Comparison of ENCODE assay signal across 31 mouse cellular contexts in the genomic region with DNA sequence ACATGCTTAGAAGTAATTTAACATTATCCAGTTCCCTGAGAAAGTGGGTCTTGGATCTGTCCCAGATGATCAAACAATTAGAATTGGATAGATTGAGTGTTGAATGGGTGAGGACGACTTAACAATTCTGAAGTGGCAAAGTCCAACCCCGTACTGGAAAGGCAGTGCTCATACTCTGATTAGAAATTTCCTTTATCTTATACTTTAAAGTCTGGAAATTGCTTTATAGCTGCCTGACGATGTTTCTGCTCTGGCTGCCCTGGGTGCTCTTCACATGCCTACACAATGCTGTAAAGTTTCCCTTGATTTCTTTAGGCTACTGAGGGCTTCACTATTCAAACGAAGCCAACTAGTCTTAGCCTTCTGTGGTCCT.
"Had no signal": no experiment of that assay in that cellular context is flagged by ENCODE, and none has a peak within 500 bp of the region (broad histone marks: within the 10 kb centered on the region; RNA-seq: fewer than 3 reads in every experiment).

No protein-coding gene starts in this region.

- DNase-seq: heart, adult 2 months; heart, postnatal 10 days; heart, postnatal 14 days; heart, postnatal 36 days; heart, postnatal 4 days; kidney, adult 18-20 months; kidney, adult 9 months; kidney, postnatal 10 days; kidney, postnatal 14 days; kidney, postnatal 25 days; kidney, postnatal 36 days; kidney, postnatal 4 days; layer of hippocampus, adult 9-11 months; layer of hippocampus, postnatal 36 days had no signal

- H3K36me3 ChIP-seq: heart, embryonic 10.5 days; heart, embryonic 12.5 days; heart, embryonic 13.5 days; heart, embryonic 15.5 days; hindbrain, embryonic 10.5 days; hindbrain, embryonic 12.5 days; hindbrain, embryonic 13.5 days; hindbrain, embryonic 15.5 days; kidney, embryonic 15.5 days had no signal

- H3K9ac ChIP-seq: heart, embryonic 12.5 days; heart, embryonic 13.5 days; heart, embryonic 15.5 days; hindbrain, embryonic 12.5 days; hindbrain, embryonic 13.5 days; hindbrain, embryonic 14.5 days; hindbrain, embryonic 15.5 days; kidney, embryonic 15.5 days had no signal

- H3K4me3 ChIP-seq: heart, adult 2 months; heart, embryonic 10.5 days; heart, embryonic 12.5 days; heart, embryonic 13.5 days; heart, embryonic 15.5 days; hindbrain, embryonic 10.5 days; hindbrain, embryonic 12.5 days; hindbrain, embryonic 13.5 days; hindbrain, embryonic 15.5 days; kidney, embryonic 15.5 days; layer of hippocampus, adult 2 months; left cerebral cortex, adult 2 months had no signal

- H3K4me2 ChIP-seq: heart, embryonic 11.5 days; heart, embryonic 12.5 days; heart, embryonic 13.5 days; heart, embryonic 15.5 days; hindbrain, embryonic 12.5 days; hindbrain, embryonic 13.5 days; hindbrain, embryonic 14.5 days; hindbrain, embryonic 15.5 days; kidney, embryonic 15.5 days had no signal

- H3K4me1 ChIP-seq: heart, embryonic 10.5 days; heart, embryonic 12.5 days; heart, embryonic 13.5 days; heart, embryonic 15.5 days; hindbrain, embryonic 10.5 days; hindbrain, embryonic 12.5 days; hindbrain, embryonic 15.5 days; kidney, embryonic 15.5 days had no signal

- H3K9me3 ChIP-seq: heart, embryonic 10.5 days; heart, embryonic 12.5 days; heart, embryonic 13.5 days; heart, embryonic 15.5 days; hindbrain, embryonic 10.5 days; hindbrain, embryonic 12.5 days; hindbrain, embryonic 13.5 days; hindbrain, embryonic 15.5 days; kidney, embryonic 15.5 days had no signal

- H3K27ac ChIP-seq: heart, adult 2 months; heart, embryonic 10.5 days; heart, embryonic 13.5 days; heart, embryonic 15.5 days; hindbrain, embryonic 10.5 days; hindbrain, embryonic 12.5 days; hindbrain, embryonic 13.5 days; hindbrain, embryonic 14.5 days; hindbrain, embryonic 15.5 days; hindbrain, postnatal 0 days; kidney, embryonic 15.5 days; kidney, postnatal 0 days; layer of hippocampus, adult 2 months; left cerebral cortex, adult 2 months had no signal

- ATAC-seq: hindbrain, embryonic 16.5 days; hindbrain, postnatal 0 days; inflammation-experienced regulatory T-cells, adult 6 months had no signal

- H3K27me3 ChIP-seq: heart, embryonic 12.5 days; heart, embryonic 13.5 days; heart, embryonic 15.5 days; hindbrain, embryonic 12.5 days; hindbrain, embryonic 13.5 days; hindbrain, embryonic 15.5 days; kidney, embryonic 15.5 days had no signal
